Mouse (Mus musculus) brain, embryonic 14.5 days (tissue): ENCODE data around the gene Fem1b.

Experiments used
- CTCF ChIP-seq: fragments of 200-500 bp; IDR thresholded peaks from 2 replicates; pipeline ENCODE4 v1.5.1; 2012; ENCODE audit warnings: inconsistent platforms, mild to moderate bottlenecking, moderate library complexity, borderline replicate concordance; ENCODE audit not compliant: insufficient read depth, insufficient read length; ENCODE audit errors: extremely low read depth
- POLR2A ChIP-seq: fragments of 200-500 bp; IDR thresholded peaks from 2 replicates; pipeline ENCODE4 v1.6.1; 2012; ENCODE audit warnings: mild to moderate bottlenecking, inconsistent platforms, borderline replicate concordance; ENCODE audit not compliant: poor library complexity, insufficient read depth, insufficient read length, severe bottlenecking; ENCODE audit errors: extremely low read depth

- peak; percentile 25; the same call in 1 of the 2 replicates for TF ChIP-seq CTCF
- no peak for TF ChIP-seq POLR2A
Observed at GRCm38 (mm10) chr9:62759601-62760000, 52.1 kb downstream of the Fem1b start.
